Mouse (Mus musculus) brain, embryonic 14.5 days (tissue): ENCODE measurements at regions not wholly inside any gene's neighbourhood (a gene's known extent, or its start where the extent isn't known, plus 50 kb on each side); places are given as distances from the start of the nearest gene placed in this dataset.

ENCODE experiments used
- DNase-seq: peaks from one replicate; pipeline ENCODE4 v3.0.0-alpha.2; 2011; ENCODE audit warnings: low read depth
- CTCF ChIP-seq: fragments of 200-500 bp; IDR thresholded peaks from 2 replicates; pipeline ENCODE4 v1.5.1; 2012; ENCODE audit warnings: inconsistent platforms, mild to moderate bottlenecking, moderate library complexity, borderline replicate concordance; ENCODE audit not compliant: insufficient read depth, insufficient read length; ENCODE audit errors: extremely low read depth
- POLR2A ChIP-seq: fragments of 200-500 bp; IDR thresholded peaks from 2 replicates; pipeline ENCODE4 v1.6.1; 2012; ENCODE audit warnings: mild to moderate bottlenecking, inconsistent platforms, borderline replicate concordance; ENCODE audit not compliant: poor library complexity, insufficient read depth, insufficient read length, severe bottlenecking; ENCODE audit errors: extremely low read depth

- peak; percentile 87 for DNase-seq
- no peak for TF ChIP-seq CTCF
- TF ChIP-seq POLR2A: no peak
Observed at GRCm38 (mm10) chr19:52048378-52048978, 215.6 kb upstream of the Ins1 start.

- DNase-seq: peak; percentile 39
- TF ChIP-seq POLR2A (no peak), CTCF (no peak)
Observed at GRCm38 (mm10) chr19:52068806-52069205, 195.3 kb upstream of the Ins1 start.

GRCm38 (mm10) chr19:52069919-52070528 is 194.1 kb upstream of the Ins1 start:
- DNase-seq: peak; percentile 69
- TF ChIP-seq CTCF (no peak), POLR2A (no peak)

- no peak for TF ChIP-seq POLR2A
- TF ChIP-seq CTCF: no peak
- no peak for DNase-seq
Observed at GRCm38 (mm10) chr19:52071234-52071633, 192.9 kb upstream of the Ins1 start.

GRCm38 (mm10) chr19:52079020-52079419 is 185.1 kb upstream of the Ins1 start:
- TF ChIP-seq CTCF (peak; percentile 39; the same call in 1 of the 2 replicates), POLR2A (no peak)
- DNase-seq: peak; percentile 37

GRCm38 (mm10) chr19:52112398-52112797 is 151.7 kb upstream of the Ins1 start:
- TF ChIP-seq POLR2A (no peak), CTCF (no peak)
- DNase-seq: peak; percentile 11
